Mouse (Mus musculus): ENCODE results near the gene Tnp1. TPM values are rescaled to one million over a fixed set of nuclear protein-coding genes. Genes with fewer than 3 reads are reported as not detected.

Tnp1 gene
- polyA plus RNA-seq, 1 experiment from 2014 or later: not detected

Other genes with a start within 250 kb of the Tnp1 start
- gene Igfbp2, start 191.4 kb downstream of the Tnp1 start, polyA plus RNA-seq (2014; fragmentation: Nextera tagmentation; extraction: Ambion mirVana): 384 and 410 TPM in 2 replicates
- gene Igfbp5, start 141.0 kb downstream of the Tnp1 start, polyA plus RNA-seq (2014; fragmentation: Nextera tagmentation; extraction: Ambion mirVana): 17.9 and 19.7 TPM in 2 replicates

Data from forebrain, embryonic 14.5 days (tissue).